Mouse (Mus musculus): Measurements from ENCODE around the gene Dpy19l1.
A peak's percentile ranks its signal among the peaks of the same experiment; 100 is the strongest.

Gene Dpy19l1

DNA sequence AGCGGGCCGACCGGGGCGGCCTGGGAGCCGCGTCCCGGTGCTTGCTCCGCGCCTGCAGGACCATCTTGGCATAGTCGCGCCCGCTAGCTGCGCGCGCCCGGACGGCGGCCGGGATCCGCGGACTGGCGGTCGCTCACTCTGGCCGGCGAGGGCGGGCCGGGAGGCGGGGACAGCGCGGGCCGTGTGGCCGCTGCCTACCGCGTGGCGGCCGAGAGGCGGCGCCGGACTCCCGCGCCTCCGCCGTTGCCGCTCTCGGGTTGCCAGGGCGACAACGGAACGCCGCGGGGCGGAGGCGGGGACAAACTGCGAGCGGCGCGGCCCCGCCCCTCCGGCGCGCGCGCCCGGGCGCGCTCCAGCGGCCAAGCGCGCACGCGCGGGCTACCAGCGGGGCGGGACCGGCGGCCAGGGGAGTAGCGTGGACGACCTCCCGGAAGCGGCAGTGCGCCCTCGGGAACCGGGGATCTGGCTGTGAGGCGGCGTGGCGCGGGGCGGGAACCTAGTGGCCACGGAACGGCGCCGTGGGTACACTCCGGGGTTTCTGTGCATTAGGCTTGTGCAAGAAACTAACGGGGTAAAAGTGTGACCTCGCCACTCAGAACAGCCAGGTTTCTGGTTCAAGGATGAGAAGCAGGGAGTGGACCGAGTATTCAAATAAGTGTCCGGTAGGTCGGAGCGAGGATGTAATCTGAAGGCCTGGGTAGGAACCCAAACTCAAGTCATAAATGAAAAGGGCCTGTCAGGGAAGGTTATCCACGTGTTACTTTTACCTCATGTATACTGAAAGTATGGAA is at the start of gene Dpy19l1:
Gene Dpy19l1 (minus strand): TSS at position 74 of the 791 bp plus-strand sequence.
- peak; percentile 89 to 95 for DNase-seq

DNA sequence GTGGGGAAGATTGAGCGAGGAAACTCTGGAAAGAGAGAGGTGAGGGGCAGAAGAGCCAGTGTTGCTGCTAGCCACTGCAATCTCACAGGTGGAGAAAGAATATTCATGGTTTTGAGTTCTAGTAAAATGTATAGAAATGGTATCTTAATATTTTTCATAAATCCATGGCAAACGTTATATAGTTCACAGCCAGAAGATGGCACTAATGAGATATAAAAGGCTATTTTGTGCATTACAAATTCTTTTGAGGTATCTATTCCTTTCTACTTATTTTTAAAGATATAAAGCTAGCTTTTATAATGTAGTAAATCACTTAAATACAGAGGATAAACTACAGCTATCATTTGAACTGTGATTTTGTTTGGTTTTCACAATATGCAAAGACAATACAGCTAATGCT is 35.2 kb upstream of the Dpy19l1 start:
- no peak for DNase-seq

DNA sequence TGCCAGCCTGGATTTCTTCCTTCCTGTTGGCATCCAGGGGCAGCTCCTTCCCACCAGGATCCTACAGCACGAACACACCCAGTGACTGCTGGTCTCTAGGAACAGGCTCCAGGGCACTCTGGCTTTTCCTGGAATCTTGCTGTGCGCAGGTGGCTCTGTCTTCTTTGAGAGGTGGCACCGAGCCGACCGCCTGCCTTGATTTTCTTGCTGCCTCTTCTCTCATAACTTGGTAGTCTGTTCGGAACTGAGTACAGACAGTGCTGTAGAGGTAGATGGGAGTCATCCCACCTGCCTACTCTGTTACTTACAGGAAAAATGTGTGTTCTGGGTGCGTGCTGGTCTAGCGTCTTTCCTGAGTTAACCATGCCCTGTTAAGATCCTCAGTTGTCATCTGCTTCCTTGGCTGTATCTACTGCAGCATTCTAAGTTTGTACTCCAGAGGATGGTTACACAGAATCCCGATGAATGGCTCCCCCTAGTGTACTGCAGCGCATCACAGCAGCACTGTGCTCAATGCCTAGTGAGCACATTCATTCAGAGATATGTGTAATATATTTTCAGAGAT is 13.7 kb upstream of the Dpy19l1 start:
- DNase-seq, result peak; percentile 8 to 54

- DNase-seq, result no peak
Observed at GRCm38 (mm10) chr9:24514078-24514469, 11.1 kb upstream of the Dpy19l1 start.

DNA sequence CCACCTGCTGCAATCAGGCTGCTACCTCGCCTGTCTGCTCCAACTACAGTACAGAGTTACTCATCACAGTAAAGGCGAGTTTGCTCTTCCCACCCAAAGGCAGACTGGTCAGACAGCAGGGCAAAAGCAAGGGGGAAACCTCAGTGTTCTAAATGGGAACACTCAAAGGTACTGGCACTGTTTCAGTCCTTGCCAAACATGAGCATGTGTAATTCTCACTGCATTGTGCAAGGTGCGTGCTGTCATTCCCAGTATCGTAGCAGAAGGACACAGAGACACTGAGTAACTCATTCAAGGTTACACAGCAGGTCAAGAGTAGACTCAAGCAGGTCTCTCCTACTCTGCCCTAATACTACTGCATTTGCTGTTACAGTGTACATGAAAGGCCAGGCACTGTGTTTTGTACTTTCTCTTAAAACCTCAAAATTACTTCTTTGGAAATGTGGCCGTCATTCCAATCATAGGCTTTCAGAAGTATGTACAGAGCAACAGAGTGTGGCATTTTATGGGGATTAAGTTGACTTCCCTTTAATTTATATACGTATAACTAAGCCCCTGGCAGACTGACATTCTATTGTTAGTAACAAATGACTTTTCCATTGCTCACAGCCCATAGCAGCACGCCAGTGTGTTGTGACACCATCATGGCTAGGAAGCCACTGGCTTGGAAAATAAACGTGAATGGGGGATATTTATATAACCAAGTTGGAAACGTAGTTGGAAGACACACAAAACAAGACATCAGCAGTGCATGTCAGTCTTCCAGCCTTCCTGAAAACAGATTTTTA is 10.5 kb upstream of the Dpy19l1 start:
- DNase-seq, result no peak

GRCm38 (mm10) chr9:24512121-24512539 is 9.2 kb upstream of the Dpy19l1 start:
- DNase-seq, result no peak

DNA sequence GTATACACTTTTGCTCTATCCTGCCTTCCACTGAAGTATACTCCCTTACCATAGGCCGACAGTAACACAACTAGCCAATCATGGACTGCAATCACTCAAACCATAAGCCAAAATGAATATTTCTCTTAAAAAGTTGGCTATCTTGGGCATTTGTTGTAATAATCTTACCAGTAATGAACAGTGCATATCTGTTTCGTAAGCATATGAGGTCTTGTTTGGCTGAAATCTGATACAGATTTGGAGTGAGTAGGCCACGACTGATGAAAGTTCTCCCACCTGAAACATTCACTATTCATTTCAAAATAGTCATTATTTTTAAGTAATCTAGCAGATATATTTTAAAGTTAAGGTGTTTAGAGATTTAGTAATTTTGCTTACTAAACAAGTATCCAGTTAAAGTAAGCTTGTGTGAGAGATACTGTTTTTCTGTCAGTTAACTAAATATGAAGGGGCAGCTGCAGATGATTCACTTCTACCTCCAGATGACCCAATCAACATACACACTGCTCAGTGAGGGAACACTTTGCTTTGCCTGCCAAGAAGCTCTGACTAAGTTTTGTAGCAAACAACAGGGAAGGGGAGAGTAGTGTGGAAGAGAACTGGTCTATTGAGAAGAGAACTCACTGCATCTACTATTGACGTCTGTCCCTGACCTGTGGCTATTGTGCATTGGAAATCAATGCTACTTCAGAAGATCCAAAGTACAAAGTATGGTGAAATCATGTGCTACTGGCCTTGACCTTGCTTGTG is 8.6 kb upstream of the Dpy19l1 start:
- no peak for DNase-seq

DNA sequence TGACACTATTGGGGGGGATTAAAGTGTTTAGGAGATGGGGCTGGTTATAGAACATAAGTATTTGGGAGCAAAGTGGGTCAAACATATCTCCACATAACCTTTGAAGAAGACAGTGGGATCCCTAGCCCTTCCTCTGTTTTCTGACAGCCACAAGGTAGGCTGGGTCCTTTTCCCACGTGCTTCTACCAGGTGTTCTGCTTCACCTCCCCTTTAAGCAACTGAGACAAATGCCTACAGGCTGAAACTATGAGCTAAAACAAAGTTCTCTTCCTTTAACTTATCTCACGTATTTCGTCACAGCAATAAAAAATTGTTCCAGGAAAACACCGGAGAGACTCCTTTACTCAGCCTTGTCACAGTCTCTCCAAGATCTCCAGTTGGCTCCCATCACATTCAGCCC is 5.9 kb upstream of the Dpy19l1 start:
- DNase-seq, result no peak

DNA sequence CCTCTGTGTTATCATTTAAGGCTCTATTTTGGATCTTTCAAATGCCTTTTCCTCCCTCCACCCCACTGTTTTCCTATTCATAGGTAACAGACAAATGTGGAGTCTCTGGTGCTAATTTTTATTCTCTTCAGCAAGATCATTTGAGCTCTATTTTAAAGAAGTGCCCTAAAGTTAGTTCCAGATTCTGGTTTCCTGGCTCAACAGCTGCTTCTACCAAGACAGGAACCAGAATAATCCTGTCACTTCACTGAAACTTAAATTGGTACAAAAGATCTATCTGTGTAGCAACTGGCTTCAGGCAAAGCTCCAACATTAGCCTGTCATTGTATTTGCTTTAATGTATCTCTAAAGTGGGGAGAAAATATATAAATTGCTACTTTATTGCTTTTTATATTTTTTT is 3.6 kb upstream of the Dpy19l1 start:
- no peak for DNase-seq

DNA sequence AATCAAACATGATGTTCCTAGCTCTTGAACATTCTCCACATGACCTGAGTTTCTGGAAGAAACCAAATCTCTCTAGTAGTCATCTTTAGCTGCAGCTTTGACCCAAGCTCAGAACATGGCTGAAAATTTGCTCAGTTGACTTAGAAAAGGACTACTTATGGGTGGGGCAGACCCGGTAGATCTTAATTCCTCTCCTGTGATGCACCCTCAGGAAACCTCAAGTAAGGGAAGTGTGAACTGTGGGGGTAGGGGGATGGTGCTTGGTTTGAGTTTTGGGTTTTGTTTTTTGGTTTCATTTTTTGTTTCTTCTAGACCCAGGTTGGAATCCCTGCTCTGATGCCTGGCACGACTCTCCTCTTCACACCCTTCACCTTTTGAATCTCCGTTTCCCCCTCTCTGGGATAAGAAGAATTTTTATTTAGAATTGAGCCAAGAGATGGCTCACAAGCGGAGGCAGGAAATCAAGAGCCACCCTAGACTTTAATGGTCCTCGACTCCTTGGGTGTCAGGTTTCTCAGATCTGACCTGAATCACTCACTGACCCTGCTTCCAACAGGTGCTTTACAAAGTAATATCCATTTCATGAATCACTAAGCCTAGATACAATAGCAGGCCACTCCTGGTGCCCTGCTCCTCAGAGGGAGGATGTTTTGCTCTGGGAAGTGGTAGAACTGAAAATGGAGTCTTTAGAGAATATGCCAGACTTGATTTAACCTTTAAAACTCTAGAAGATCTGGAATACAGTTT is 2.2 kb upstream of the Dpy19l1 start:
- peak in 1 of 2 experiments; percentile 21 for DNase-seq

GRCm38 (mm10) chr9:24504381-24504780 is 1.4 kb upstream of the Dpy19l1 start:
- no peak for DNase-seq

DNA sequence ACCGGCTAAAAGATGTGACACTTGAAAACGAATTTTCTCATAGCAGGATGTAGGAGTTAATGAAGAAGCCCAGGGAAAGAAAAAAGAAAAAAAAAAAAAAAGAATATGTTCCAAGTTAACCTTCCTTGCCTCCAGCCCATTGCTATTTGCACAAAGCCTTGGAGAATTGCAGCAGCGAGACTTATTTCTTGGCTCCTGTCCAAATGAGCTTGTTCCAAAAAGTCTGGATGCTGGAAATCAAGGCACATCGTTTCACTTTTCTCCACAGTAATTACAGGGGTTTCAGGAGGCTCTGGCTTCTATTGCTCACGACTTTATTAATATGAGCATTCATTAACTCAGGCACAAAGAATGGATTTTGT is 899 bp upstream of the Dpy19l1 start:
- DNase-seq, result no peak

GRCm38 (mm10) chr9:24502571-24503004 is 352 bp downstream of the Dpy19l1 start:
- peak in 1 of 2 experiments; percentile 42 for DNase-seq

DNA sequence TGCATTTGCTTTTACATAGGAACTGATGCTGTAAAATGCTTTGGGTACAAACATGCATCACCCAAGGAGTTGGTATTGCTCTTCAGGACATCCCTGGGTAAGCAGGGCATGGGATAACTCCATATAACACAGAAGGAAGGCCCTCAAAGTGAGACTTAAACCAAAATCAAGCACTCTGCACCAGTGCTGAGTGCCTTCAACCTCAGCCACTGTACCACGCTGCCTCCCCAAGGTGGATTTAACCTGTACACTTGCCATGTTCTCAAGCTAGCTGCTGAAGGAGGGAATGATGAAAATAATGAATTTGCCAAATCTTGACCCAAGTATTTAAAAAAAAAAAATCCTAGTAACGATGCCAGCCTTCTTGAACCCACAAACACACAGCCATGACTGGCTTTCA is 1.3 kb downstream of the Dpy19l1 start:
- DNase-seq, result no peak

DNA sequence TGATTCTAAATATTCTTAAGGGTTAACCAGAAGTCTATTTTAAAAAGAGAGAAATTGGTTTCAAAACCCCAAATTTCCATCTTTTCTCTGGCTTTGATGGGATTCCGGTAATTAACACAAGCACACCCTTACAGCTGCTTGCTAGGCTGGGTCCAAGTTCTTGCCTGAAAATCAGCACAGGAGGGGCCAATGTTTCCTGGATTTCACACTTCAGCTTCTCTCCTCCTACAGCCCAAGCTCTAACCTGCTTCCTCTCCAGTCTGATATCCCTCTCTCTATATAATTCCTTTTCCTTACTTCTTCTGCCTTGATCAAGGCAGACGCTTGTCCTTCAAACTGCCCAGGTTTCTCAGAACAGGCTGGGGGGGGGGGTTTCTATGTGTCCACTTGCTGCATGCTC is 6.7 kb downstream of the Dpy19l1 start:
- no peak for DNase-seq

DNA sequence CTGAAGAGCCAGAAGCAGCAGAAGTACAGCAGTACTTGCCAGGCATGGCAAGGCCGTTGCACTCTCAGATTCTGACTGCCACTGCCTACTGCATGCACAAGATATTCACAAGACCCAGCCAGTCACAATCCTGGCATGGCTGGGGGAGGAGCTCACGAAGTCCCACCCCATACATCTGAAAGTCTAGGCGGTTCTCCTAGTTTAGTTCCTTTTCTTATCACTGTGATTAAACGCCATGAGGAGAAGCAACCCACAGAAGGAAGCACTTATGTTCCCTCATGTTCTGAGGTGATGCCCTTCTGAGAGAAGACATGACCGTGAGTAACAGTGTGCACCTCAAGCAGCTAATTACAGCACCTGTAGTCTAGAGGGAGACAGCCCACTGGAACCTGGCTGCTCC is 12.4 kb downstream of the Dpy19l1 start:
- DNase-seq, result no peak

GRCm38 (mm10) chr9:24488425-24489104 is 14.4 kb downstream of the Dpy19l1 start:
- DNase-seq, result no peak

GRCm38 (mm10) chr9:24482375-24482774 is 20.6 kb downstream of the Dpy19l1 start:
- DNase-seq, result no peak

DNA sequence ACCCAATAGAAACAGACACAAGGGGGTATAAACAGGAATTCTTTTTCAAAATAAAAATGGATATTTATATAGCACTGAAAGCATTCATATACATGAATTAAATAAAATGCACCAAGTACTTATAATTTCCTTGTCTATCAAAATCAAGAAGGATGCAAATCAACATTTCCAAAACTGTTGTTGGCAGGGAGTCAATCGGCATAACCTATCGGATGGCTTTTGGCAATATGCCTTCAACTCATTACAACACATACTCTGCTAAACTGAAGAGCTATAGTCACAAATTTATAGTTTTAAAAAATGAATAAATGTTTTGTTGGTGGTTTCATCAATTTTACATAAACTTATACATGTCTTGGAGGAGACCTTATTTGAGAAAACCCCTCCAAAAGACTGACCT is 25.7 kb downstream of the Dpy19l1 start:
- DNase-seq, result no peak

GRCm38 (mm10) chr9:24473824-24474223 is 29.1 kb downstream of the Dpy19l1 start:
- DNase-seq, result no peak

DNA sequence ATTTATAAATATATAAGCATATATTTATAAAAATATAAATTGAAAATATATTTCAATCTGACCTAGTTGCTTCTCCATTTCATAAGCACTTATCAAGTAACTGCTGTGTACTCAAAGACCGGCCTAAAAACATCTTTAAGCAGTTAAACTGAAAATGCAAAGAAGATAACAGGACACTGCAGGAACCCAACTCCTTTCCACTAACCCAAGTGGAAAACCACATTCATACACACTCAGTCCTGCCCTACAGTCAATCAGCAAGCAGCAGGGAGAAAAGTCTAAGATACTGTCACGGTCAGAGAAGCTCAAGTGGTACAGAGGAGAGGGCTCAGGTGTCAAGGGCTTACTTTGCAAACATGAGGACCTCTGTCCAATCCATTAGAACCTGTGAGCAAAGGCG is 30.4 kb downstream of the Dpy19l1 start:
- no peak for DNase-seq

- DNase-seq, result no peak
Observed at GRCm38 (mm10) chr9:24470166-24470565, 32.8 kb downstream of the Dpy19l1 start.
